Mouse (Mus musculus) stomach, postnatal 0 days (tissue): ENCODE results near the gene Ube4b. TPM values are rescaled to one million over a fixed set of nuclear protein-coding genes. Genes with fewer than 3 reads are reported as not detected.
A peak's percentile ranks its signal among the peaks of the same experiment; 100 is the strongest.

Experiments used
- ATAC-seq: fragments of 200-750 bp; cut with Nextera tagmentation; 2 replicates; pipeline ENCODE4 v1.8.0; 2017; ENCODE audit not compliant: low FRiP score, low TSS enrichment
- DNase-seq: peaks from one replicate; pipeline ENCODE4 v3.0.0-alpha.2; 2016; ENCODE audit warnings: low spot score
- H3K27ac ChIP-seq: fragments of 300-500 bp; sonication (generic); replicated peaks from 2 replicates; pipeline ENCODE4 v1.5.1; 2014; ENCODE audit warnings: mild to moderate bottlenecking, control low read depth
- H3K27me3 ChIP-seq: fragments of 300-500 bp; sonication (generic); 2 replicates; pipeline ENCODE4 v1.6.1; 2014; ENCODE audit warnings: low read length; ENCODE audit not compliant: control insufficient read depth, insufficient read depth
- H3K36me3 ChIP-seq: fragments of 300-500 bp; sonication (generic); 2 replicates; pipeline ENCODE4 v1.6.1; 2014; ENCODE audit warnings: low read length, mixed read lengths; ENCODE audit not compliant: control insufficient read depth, insufficient read depth
- H3K4me1 ChIP-seq: fragments of 300-500 bp; sonication (generic); replicated peaks from 2 replicates; pipeline ENCODE4 v1.6.1; 2014; ENCODE audit warnings: antibody characterized with exemption; ENCODE audit not compliant: control insufficient read depth, insufficient read depth
- H3K4me2 ChIP-seq: fragments of 300-500 bp; sonication (generic); replicated peaks from 2 replicates; pipeline ENCODE4 v1.6.1; 2014; ENCODE audit warnings: low read depth, mild to moderate bottlenecking, control low read depth, moderate library complexity
- H3K4me3 ChIP-seq: fragments of 300-500 bp; sonication (generic); 2 replicates; pipeline ENCODE4 v1.5.1; 2014; ENCODE audit warnings: low read depth, low read length, control low read depth
- H3K9ac ChIP-seq: fragments of 300-500 bp; sonication (generic); 2 replicates; pipeline ENCODE4 v1.6.1; 2014; ENCODE audit warnings: mild to moderate bottlenecking, low read length, control low read depth, mixed read lengths
- H3K9me3 ChIP-seq: fragments of 300-500 bp; sonication (generic); 2 replicates; pipeline ENCODE4 v1.6.1; 2016; ENCODE audit warnings: low read length; ENCODE audit not compliant: control insufficient read depth
- CTCF ChIP-seq: IDR thresholded peaks from 2 replicates; pipeline ENCODE4 v1.5.1; 2016; ENCODE audit warnings: antibody characterized with exemption, low read depth, mild to moderate bottlenecking, moderate library complexity
- EP300 ChIP-seq: optimal IDR thresholded peaks from 2 replicates; pipeline ENCODE3; 2016; ENCODE audit warnings: antibody characterized with exemption
- WGBS: fragments of 180-500 bp; shearing (Covaris S2); extraction: QIAGEN DNeasy Blood & Tissue Kit; methylation state at CpG from one replicate; pipeline ENCODE4 v1.1.7; 2014; 5-methylcytosine and 5-hydroxymethylcytosine counted together
- polyA plus RNA-seq: library from polyadenylated mRNA; unstranded; fragments of >200 nt; fragmentation: Nextera tagmentation; extraction: Ambion mirVana; gene quantifications from 2 replicates; pipeline ENCODE4 v1.2.1, GENCODE M21; 2015

The Ube4b gene
- polyA plus RNA-seq, 1 experiment from 2014 or later: 14.4 TPM

DNA sequence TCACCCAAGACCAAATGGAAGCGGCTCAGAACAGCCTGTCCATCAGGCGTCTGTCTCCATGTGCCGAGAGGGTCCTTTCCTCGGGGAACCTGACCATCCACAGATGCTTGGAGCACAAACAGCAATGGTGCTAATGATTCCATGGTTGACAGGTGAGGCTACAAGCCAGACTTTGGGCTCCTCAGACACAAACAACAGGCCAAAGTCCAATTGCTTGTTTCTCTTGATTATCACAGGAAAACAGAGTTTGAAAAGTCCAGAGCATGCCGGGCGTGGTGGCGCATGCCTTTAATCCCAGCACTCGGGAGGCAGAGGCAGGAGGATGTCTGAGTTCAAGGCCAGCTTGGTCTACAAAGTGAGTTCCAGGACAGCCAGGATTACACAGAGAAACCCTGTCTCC is 71.9 kb downstream of the Ube4b start:
- Histone ChIP-seq H3K36me3 (peaks cover 53% of the 10 kb centered on the region), H3K4me2 (no peak overlapping the region), H3K27me3 (no peaks in the 10 kb centered on the region), H3K9ac (no peak overlapping the region), H3K9me3 (no peaks in the 10 kb centered on the region), H3K4me1 (no peaks in the 10 kb centered on the region), H3K4me3 (no peak overlapping the region), H3K27ac (no peak overlapping the region)
- DNase-seq (no peak), ATAC-seq (no peak)
- TF ChIP-seq CTCF (no peak), EP300 (no peak)
- 96% methylated on average over 8 of the region's 8 CpGs for WGBS

DNA sequence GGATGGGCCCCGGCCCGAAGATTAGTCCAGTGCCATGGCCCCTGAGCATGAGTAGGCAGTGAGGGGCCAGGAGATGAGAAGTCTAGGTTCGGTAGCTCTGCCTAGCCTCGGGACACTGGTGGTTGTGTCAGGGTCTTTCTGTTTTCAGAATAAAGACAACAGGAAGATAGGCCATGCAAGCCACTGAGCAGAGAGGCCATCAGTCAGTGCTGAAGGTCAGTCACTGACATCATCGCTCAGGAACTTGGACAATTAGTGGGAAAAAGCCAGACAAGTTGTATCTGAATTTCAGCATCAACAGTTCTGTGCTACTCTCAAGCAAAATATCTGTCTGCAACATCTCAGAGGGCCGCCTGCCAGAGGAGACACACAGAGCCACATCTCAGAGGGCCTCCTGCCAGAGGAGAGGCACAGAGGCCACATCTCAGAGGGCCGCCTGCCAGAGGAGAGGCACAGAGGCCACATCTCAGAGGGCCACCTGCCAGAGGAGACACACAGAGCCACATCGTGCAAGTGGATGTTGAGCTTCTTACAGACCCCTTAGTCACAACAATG is 74.9 kb downstream of the Ube4b start:
- 81% methylated on average over 8 of the region's 8 CpGs for WGBS
- Histone ChIP-seq H3K9ac (no peak overlapping the region), H3K4me3 (no peak overlapping the region), H3K9me3 (no peaks in the 10 kb centered on the region), H3K4me1 (no peaks in the 10 kb centered on the region), H3K27ac (no peak overlapping the region), H3K27me3 (no peaks in the 10 kb centered on the region), H3K4me2 (no peak overlapping the region), H3K36me3 (peaks cover 46% of the 10 kb centered on the region)
- no peak for DNase-seq
- no peak for ATAC-seq
- TF ChIP-seq EP300 (no peak), CTCF (no peak)

DNA sequence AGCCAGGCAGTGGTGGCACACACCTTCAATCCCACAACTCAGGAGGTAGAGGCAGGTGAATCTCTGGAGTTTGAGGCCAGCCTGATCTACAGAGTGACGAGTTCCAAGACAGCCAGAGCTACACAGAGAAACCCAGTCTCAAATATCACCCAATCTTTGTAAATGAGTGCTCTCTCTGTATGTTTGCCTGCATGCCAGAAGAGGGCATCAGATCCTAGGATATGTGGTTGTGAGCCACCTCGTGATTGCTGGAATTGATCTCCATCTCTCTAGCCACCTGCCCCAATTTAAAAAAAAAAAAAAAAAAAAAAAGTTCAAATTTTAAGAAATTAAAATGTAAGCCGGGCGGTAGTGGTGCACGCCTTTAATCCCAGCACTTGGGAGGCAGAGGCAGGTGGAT is 77.6 kb downstream of the Ube4b start:
- Histone ChIP-seq H3K27ac (no peak overlapping the region), H3K36me3 (peaks cover 37% of the 10 kb centered on the region), H3K27me3 (no peaks in the 10 kb centered on the region), H3K9me3 (no peaks in the 10 kb centered on the region), H3K9ac (no peak overlapping the region), H3K4me2 (no peak overlapping the region), H3K4me3 (no peak overlapping the region), H3K4me1 (no peaks in the 10 kb centered on the region)
- TF ChIP-seq EP300 (no peak), CTCF (peak; percentile 57)
- ATAC-seq (no peak), DNase-seq (no peak)
- 76% methylated on average over 5 of the region's 5 CpGs for WGBS

DNA sequence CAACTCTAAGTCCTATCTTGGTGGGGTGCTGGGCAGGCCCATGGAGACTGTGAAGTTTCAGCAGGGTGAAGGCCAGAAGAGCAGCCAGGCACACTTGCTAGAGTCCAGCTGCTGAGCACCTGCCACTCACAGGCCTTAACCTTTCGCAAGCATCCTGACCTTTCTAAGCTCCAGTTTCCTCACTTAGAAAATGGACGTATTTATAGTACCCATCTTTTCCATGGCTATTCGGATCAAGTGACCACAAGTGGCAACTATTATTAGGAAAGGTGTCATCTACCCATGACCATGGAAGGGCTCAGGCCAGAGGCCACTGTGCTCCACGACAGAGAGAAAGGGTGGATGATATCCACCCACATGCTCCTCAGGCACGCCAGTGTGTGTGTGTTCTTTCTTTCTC is 80.7 kb downstream of the Ube4b start:
- DNase-seq: no peak
- Histone ChIP-seq H3K9me3 (no peaks in the 10 kb centered on the region), H3K27me3 (no peaks in the 10 kb centered on the region), H3K27ac (no peak overlapping the region), H3K4me2 (no peak overlapping the region), H3K4me3 (no peak overlapping the region), H3K4me1 (no peaks in the 10 kb centered on the region), H3K9ac (no peak overlapping the region), H3K36me3 (peaks cover 24% of the 10 kb centered on the region)
- TF ChIP-seq EP300 (no peak), CTCF (no peak)
- 71% methylated on average over 5 of the region's 5 CpGs for WGBS
- ATAC-seq: no peak

DNA sequence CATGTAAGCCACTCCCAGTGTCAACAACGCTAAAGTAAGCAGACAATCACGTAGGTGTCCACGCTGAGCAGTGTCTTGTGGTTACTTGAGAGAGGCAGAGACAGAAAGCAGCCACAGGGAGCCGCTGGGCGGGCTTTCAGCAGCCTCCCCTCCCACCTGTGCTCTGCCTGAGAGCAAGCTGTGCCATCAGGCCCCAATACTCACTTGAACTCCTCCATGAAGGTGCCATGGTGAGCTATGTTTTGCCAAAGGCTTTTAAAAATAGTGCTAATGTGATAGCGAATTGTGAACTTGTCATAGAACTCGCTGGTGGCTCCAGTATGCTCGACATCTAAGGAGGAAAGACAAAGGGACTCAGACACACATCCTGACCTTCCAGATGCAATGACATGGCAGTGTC is 82.2 kb downstream of the Ube4b start:
- Histone ChIP-seq H3K9me3 (no peaks in the 10 kb centered on the region), H3K9ac (no peak overlapping the region), H3K4me3 (no peak overlapping the region), H3K36me3 (peaks cover 24% of the 10 kb centered on the region), H3K27me3 (no peaks in the 10 kb centered on the region), H3K4me2 (no peak overlapping the region), H3K4me1 (no peaks in the 10 kb centered on the region), H3K27ac (no peak overlapping the region)
- 69% methylated on average over 8 of the region's 8 CpGs for WGBS
- TF ChIP-seq CTCF (no peak), EP300 (no peak)
- no peak for ATAC-seq
- no peak for DNase-seq

DNA sequence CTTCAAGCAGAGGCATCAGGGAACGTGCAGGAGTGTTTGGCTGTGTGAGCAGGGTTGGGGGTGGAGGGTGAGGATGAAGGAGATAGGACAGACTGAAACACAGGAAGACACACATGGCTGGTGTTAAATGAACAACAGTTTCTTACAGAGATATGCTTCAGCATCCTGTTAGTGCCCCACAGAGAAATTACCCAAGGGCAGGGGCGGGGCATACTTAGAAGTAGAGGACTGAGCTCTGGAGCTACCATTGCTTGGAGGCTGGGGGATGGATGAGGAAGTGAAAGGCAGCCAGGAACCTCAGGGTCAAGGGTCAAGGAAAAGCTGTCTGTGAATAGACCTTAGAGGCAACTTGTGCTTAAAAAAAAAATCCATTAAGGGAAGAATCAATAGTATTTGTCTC is 85.9 kb downstream of the Ube4b start:
- 60% methylated on average over 2 of the region's 2 CpGs for WGBS
- ATAC-seq (no peak), DNase-seq (no peak)
- Histone ChIP-seq H3K9ac (no peak overlapping the region), H3K36me3 (peaks cover 20% of the 10 kb centered on the region), H3K4me3 (no peak overlapping the region), H3K4me1 (no peaks in the 10 kb centered on the region), H3K27me3 (no peaks in the 10 kb centered on the region), H3K27ac (no peak overlapping the region), H3K4me2 (no peak overlapping the region), H3K9me3 (no peaks in the 10 kb centered on the region)
- TF ChIP-seq CTCF (no peak), EP300 (no peak)
